Mouse (Mus musculus) thymus, postnatal 4 days (tissue): ENCODE results near the gene Adap1.

Source experiments
- DNase-seq: peaks from one replicate; pipeline ENCODE4 v3.0.0; 2021

Adap1 gene

GRCm38 (mm10) chr5:139283460-139284180, 41.8 kb downstream of the Adap1 start:
- DNase-seq: no peak

GRCm38 (mm10) chr5:139282191-139282590, 43.2 kb downstream of the Adap1 start:
- peak; percentile 87 for DNase-seq

- no peak for DNase-seq
These were observed 43.9 kb downstream of the Adap1 start for GRCm38 (mm10) chr5:139281373-139282112.

- DNase-seq: no peak
These were observed 48.1 kb downstream of the Adap1 start for GRCm38 (mm10) chr5:139277287-139277686.

GRCm38 (mm10) chr5:139271994-139272554, 53.3 kb downstream of the Adap1 start:
- no peak for DNase-seq

GRCm38 (mm10) chr5:139270806-139271521, 54.5 kb downstream of the Adap1 start:
- no peak for DNase-seq

- no peak for DNase-seq
These were observed 57.8 kb downstream of the Adap1 start for GRCm38 (mm10) chr5:139267661-139268060.

GRCm38 (mm10) chr5:139261403-139261802, 64.0 kb downstream of the Adap1 start:
- no peak for DNase-seq

- no peak for DNase-seq
These were observed 65.6 kb downstream of the Adap1 start for GRCm38 (mm10) chr5:139259853-139260252.

GRCm38 (mm10) chr5:139258371-139259035, 66.9 kb downstream of the Adap1 start:
- DNase-seq: no peak

- DNase-seq: no peak
These were observed 67.6 kb downstream of the Adap1 start for GRCm38 (mm10) chr5:139257818-139258217.

GRCm38 (mm10) chr5:139257265-139257664, 68.2 kb downstream of the Adap1 start:
- DNase-seq: no peak

GRCm38 (mm10) chr5:139256211-139256765, 69.1 kb downstream of the Adap1 start:
- DNase-seq: no peak

- DNase-seq: no peak
These were observed 69.6 kb downstream of the Adap1 start for GRCm38 (mm10) chr5:139255777-139256176.

- no peak for DNase-seq
These were observed 70.5 kb downstream of the Adap1 start for GRCm38 (mm10) chr5:139254938-139255337.

GRCm38 (mm10) chr5:139253301-139253741, 72.1 kb downstream of the Adap1 start:
- DNase-seq: peak; percentile 16

- no peak for DNase-seq
These were observed 72.5 kb downstream of the Adap1 start for GRCm38 (mm10) chr5:139252910-139253245.

- DNase-seq: peak; percentile 99
These were observed 73.1 kb downstream of the Adap1 start, which contains the start of gene Get4 for GRCm38 (mm10) chr5:139252081-139252909. Gene Get4 (plus strand): TSS chr5:139252324.

GRCm38 (mm10) chr5:139251736-139252080, 73.7 kb downstream of the Adap1 start:
- DNase-seq: no peak

- DNase-seq: no peak
These were observed 74.1 kb downstream of the Adap1 start for GRCm38 (mm10) chr5:139251279-139251678.

- no peak for DNase-seq
These were observed 76.6 kb downstream of the Adap1 start for GRCm38 (mm10) chr5:139248846-139249245.

GRCm38 (mm10) chr5:139247767-139248166, 77.7 kb downstream of the Adap1 start:
- DNase-seq: no peak
